Mouse (Mus musculus) megakaryocyte, embryonic 14.5 days (primary cell): ENCODE data around the gene Rpl32.

ENCODE experiments used
- FLI1 ChIP-seq: IDR thresholded peaks from 2 replicates; pipeline ENCODE4 v1.6.1; 2012; ENCODE audit warnings: low read length, inconsistent platforms, mixed read lengths
- GATA1 ChIP-seq: IDR thresholded peaks from 3 replicates; pipeline ENCODE4 v1.6.1; 2012; ENCODE audit warnings: mixed read lengths, low read length, inconsistent platforms, borderline replicate concordance

GRCm38 (mm10) chr6:115846640-115847411 is 38.3 kb upstream of the Rpl32 start:
- TF ChIP-seq GATA1 (no peak), FLI1 (no peak)
